Mouse (Mus musculus) embryonic facial prominence, embryonic 15.5 days (tissue): ENCODE results near the gene Cdh18. TPM values are rescaled to one million over a fixed set of nuclear protein-coding genes. Genes with fewer than 3 reads are reported as not detected.
"Not testable (repeated sequence)": the region's sequence is repeated elsewhere in the genome, so short reads cannot be mapped to it uniquely, and the experiment has no call there.

Experiments
- ATAC-seq: fragments of 200-750 bp; cut with Nextera tagmentation; 2 replicates; pipeline ENCODE4 v1.8.0; 2017; ENCODE audit warnings: low read depth, moderate TSS enrichment; ENCODE audit not compliant: insufficient number of reproducible peaks, low FRiP score, low TSS enrichment
- H3K27ac ChIP-seq: fragments of 300-500 bp; sonication (generic); replicated peaks from 2 replicates; pipeline ENCODE4 v1.5.1; 2015; ENCODE audit warnings: mild to moderate bottlenecking, inconsistent platforms
- H3K27me3 ChIP-seq: fragments of 300-500 bp; sonication (generic); 2 replicates; pipeline ENCODE4 v1.6.1; 2015; ENCODE audit warnings: inconsistent platforms
- H3K36me3 ChIP-seq: fragments of 300-500 bp; sonication (generic); 2 replicates; pipeline ENCODE4 v1.6.1; 2015; ENCODE audit warnings: mild to moderate bottlenecking, inconsistent platforms
- H3K4me1 ChIP-seq: fragments of 300-500 bp; sonication (generic); 2 replicates; pipeline ENCODE4 v1.6.1; 2015; ENCODE audit warnings: inconsistent platforms
- H3K4me2 ChIP-seq: fragments of 300-500 bp; sonication (generic); replicated peaks from 2 replicates; pipeline ENCODE4 v1.6.1; 2015; ENCODE audit warnings: mild to moderate bottlenecking, inconsistent platforms
- H3K4me3 ChIP-seq: fragments of 300-500 bp; sonication (generic); replicated peaks from 2 replicates; pipeline ENCODE4 v1.5.1; 2015; ENCODE audit warnings: mild to moderate bottlenecking, inconsistent platforms
- H3K9ac ChIP-seq: fragments of 300-500 bp; sonication (generic); 2 replicates; pipeline ENCODE4 v1.6.1; 2015; ENCODE audit warnings: inconsistent platforms
- H3K9me3 ChIP-seq: fragments of 300-500 bp; sonication (generic); replicated peaks from 2 replicates; pipeline ENCODE4 v1.6.1; 2016; ENCODE audit warnings: inconsistent platforms
- WGBS: fragments of 180-500 bp; shearing (Covaris S2); methylation state at CpG from one replicate; pipeline ENCODE4 v1.1.7; 2015; 5-methylcytosine and 5-hydroxymethylcytosine counted together
- polyA plus RNA-seq: library from polyadenylated mRNA; unstranded; fragments of >200 nt; fragmentation: Nextera tagmentation; extraction: Ambion mirVana; gene quantifications from 2 replicates; pipeline ENCODE4 v1.2.1, GENCODE M21; 2015

Gene Cdh18
- polyA plus RNA-seq, 1 experiment from 2014 or later: 2.1 TPM

DNA sequence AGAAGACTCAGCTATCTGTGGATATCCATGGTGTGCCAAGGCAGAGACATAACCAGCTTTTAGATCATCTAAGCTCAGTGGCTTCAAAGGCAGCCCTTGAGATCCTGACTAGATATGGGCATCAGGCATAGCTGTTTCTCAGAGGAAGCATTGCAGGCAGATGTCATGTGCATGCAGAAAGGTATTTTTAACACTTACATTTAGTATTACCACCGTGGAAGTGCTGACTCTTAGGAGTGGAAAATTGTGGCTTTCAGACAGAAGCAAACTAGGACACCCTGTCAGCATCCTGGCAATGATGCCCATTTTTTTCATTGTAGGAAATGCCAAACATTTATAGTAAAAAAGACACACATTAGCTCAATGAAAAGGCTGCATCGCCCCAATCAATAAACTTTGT, 503.2 kb downstream of the Cdh18 start:
- Histone ChIP-seq H3K27ac (no peak overlapping the region), H3K4me3 (no peak overlapping the region), H3K4me2 (no peak overlapping the region), H3K9ac (no peak overlapping the region), H3K9me3 (no peaks in the 10 kb centered on the region), H3K36me3 (no peaks in the 10 kb centered on the region), H3K27me3 (no peaks in the 10 kb centered on the region), H3K4me1 (no peaks in the 10 kb centered on the region)
- no peak for ATAC-seq
- WGBS: 61% methylated on average over 2 of the region's 2 CpGs

GRCm38 (mm10) chr15:23085326-23085725, 536.5 kb downstream of the Cdh18 start:
- not testable (repeated sequence) for H3K27me3 ChIP-seq, H3K9ac ChIP-seq, H3K9me3 ChIP-seq, ATAC-seq, H3K4me2 ChIP-seq, H3K4me3 ChIP-seq, H3K36me3 ChIP-seq, H3K27ac ChIP-seq, H3K4me1 ChIP-seq
- 88% methylated on average over 1 of the region's 1 CpGs for WGBS

- no peak overlapping the region for H3K4me2 ChIP-seq
- 74% methylated on average over 2 of the region's 2 CpGs for WGBS
- no peaks in the 10 kb centered on the region for H3K4me1 ChIP-seq
- H3K9me3 ChIP-seq: no peaks in the 10 kb centered on the region
- H3K4me3 ChIP-seq: no peak overlapping the region
- H3K9ac ChIP-seq: no peak overlapping the region
- H3K27ac ChIP-seq: no peak overlapping the region
- H3K36me3 ChIP-seq: no peaks in the 10 kb centered on the region
- ATAC-seq: no peak
- H3K27me3 ChIP-seq: no peaks in the 10 kb centered on the region
Observed at GRCm38 (mm10) chr15:23087535-23087934, 538.7 kb downstream of the Cdh18 start.

- H3K4me2 ChIP-seq: no peak overlapping the region
- 80% methylated on average over 5 of the region's 5 CpGs for WGBS
- H3K4me1 ChIP-seq: no peaks in the 10 kb centered on the region
- no peaks in the 10 kb centered on the region for H3K36me3 ChIP-seq
- no peak for ATAC-seq
- no peaks in the 10 kb centered on the region for H3K27me3 ChIP-seq
- no peak overlapping the region for H3K9ac ChIP-seq
- no peaks in the 10 kb centered on the region for H3K9me3 ChIP-seq
- H3K4me3 ChIP-seq: no peak overlapping the region
- H3K27ac ChIP-seq: no peak overlapping the region
Observed at GRCm38 (mm10) chr15:23096601-23097000, 547.8 kb downstream of the Cdh18 start.

GRCm38 (mm10) chr15:23104668-23105380, 556.0 kb downstream of the Cdh18 start:
- no peak overlapping the region for H3K4me3 ChIP-seq
- WGBS: 24% methylated on average over 5 of the region's 5 CpGs
- H3K9me3 ChIP-seq: no peaks in the 10 kb centered on the region
- H3K9ac ChIP-seq: no peak overlapping the region
- H3K36me3 ChIP-seq: no peaks in the 10 kb centered on the region
- no peak for ATAC-seq
- no peak overlapping the region for H3K4me2 ChIP-seq
- no peaks in the 10 kb centered on the region for H3K27me3 ChIP-seq
- H3K27ac ChIP-seq: no peak overlapping the region
- H3K4me1 ChIP-seq: no peaks in the 10 kb centered on the region

DNA sequence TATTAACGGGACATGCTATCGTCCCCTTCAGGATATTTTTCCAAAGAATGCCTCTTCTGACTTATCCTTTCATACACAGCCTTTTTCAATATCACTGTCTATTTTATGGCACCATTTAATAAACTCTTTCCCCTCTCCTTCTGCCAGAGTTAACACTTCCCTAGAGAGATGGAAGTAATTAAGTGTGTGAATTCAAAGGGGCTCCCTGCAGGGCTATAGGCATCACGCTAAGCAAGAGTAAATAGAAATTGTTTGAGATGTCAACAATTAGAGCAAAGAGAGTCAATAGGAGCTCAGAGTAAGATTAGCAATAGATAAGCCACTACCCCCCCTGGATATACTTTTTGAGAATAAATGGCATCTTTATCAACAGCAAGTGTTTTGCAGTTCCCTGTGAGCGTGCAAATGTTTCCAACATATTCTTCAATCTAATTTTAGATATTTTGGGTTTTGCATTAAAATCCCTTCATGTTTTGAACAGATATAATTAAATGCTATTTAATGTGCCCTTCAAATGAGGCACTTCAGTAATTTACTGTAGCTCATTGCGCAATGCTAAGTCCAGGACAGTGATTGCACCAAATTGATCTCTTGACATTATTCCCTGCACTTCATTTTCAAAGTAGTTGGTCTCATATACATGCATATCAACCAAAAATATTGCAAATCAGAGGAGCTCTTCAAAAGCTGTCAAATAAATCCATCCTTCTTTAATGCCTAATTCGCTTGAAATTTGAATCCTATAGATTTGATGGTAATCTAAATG, 586.3 kb downstream of the Cdh18 start:
- no peak overlapping the region for H3K4me3 ChIP-seq
- H3K36me3 ChIP-seq: no peaks in the 10 kb centered on the region
- H3K4me2 ChIP-seq: no peak overlapping the region
- WGBS: 62% methylated on average over 6 of the region's 6 CpGs
- no peak overlapping the region for H3K9ac ChIP-seq
- H3K4me1 ChIP-seq: no peaks in the 10 kb centered on the region
- H3K9me3 ChIP-seq: no peaks in the 10 kb centered on the region
- no peak overlapping the region for H3K27ac ChIP-seq
- no peaks in the 10 kb centered on the region for H3K27me3 ChIP-seq
- no peak for ATAC-seq

GRCm38 (mm10) chr15:23136971-23137370, 588.1 kb downstream of the Cdh18 start:
- Histone ChIP-seq H3K4me2 (no peak overlapping the region), H3K4me3 (no peak overlapping the region), H3K9ac (no peak overlapping the region), H3K9me3 (no peaks in the 10 kb centered on the region), H3K36me3 (no peaks in the 10 kb centered on the region), H3K27me3 (no peaks in the 10 kb centered on the region), H3K27ac (no peak overlapping the region), H3K4me1 (no peaks in the 10 kb centered on the region)
- ATAC-seq: no peak
- 70% methylated on average over 3 of the region's 3 CpGs for WGBS

GRCm38 (mm10) chr15:23142907-23143306, 594.1 kb downstream of the Cdh18 start:
- H3K9me3 ChIP-seq, H3K36me3 ChIP-seq, H3K4me2 ChIP-seq, H3K27ac ChIP-seq, H3K9ac ChIP-seq, H3K4me1 ChIP-seq, ATAC-seq, H3K4me3 ChIP-seq, H3K27me3 ChIP-seq: not testable (repeated sequence)
- WGBS: 10% methylated on average over 1 of the region's 1 CpGs

- Histone ChIP-seq H3K9ac (no peak overlapping the region), H3K4me3 (no peak overlapping the region), H3K27ac (no peak overlapping the region), H3K4me2 (no peak overlapping the region), H3K27me3 (no peaks in the 10 kb centered on the region), H3K4me1 (no peaks in the 10 kb centered on the region), H3K36me3 (no peaks in the 10 kb centered on the region), H3K9me3 (no peaks in the 10 kb centered on the region)
- no peak for ATAC-seq
- WGBS: 82% methylated on average over 2 of the region's 2 CpGs
Observed at GRCm38 (mm10) chr15:23155883-23156282, 607.1 kb downstream of the Cdh18 start.

GRCm38 (mm10) chr15:23164869-23165268, 616.0 kb downstream of the Cdh18 start:
- Histone ChIP-seq H3K27me3 (no peaks in the 10 kb centered on the region), H3K4me3 (no peak overlapping the region), H3K4me2 (no peak overlapping the region), H3K9ac (no peak overlapping the region), H3K4me1 (no peaks in the 10 kb centered on the region), H3K36me3 (no peaks in the 10 kb centered on the region), H3K27ac (no peak overlapping the region), H3K9me3 (no peaks in the 10 kb centered on the region)
- 75% methylated on average over 4 of the region's 4 CpGs for WGBS
- no peak for ATAC-seq

DNA sequence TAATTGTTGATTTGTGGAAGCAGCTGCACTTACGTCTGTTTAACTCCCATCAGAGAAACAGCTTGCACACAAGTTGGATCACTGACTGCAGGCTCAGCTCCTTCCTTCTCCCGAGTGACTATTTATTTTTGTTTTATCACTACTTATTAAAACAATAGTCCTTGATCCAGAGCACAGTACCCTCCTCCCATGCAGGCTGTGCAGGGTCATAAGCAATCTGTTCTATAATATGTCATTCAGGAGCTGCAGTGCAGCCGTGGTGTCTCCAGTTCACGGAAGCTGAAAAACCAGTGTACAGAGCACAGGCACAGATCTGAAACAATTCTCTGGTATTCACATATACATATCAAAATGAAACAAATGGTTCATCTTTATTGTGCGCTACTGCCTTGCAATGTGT, 625.8 kb downstream of the Cdh18 start:
- H3K4me2 ChIP-seq: no peak overlapping the region
- H3K4me1 ChIP-seq: no peaks in the 10 kb centered on the region
- H3K27me3 ChIP-seq: no peaks in the 10 kb centered on the region
- ATAC-seq: no peak
- H3K36me3 ChIP-seq: no peaks in the 10 kb centered on the region
- WGBS: 69% methylated on average over 5 of the region's 5 CpGs
- H3K4me3 ChIP-seq: no peak overlapping the region
- no peak overlapping the region for H3K27ac ChIP-seq
- H3K9me3 ChIP-seq: no peaks in the 10 kb centered on the region
- H3K9ac ChIP-seq: no peak overlapping the region

- ATAC-seq: no peak
- Histone ChIP-seq H3K27ac (no peak overlapping the region), H3K4me2 (no peak overlapping the region), H3K27me3 (no peaks in the 10 kb centered on the region), H3K4me3 (no peak overlapping the region), H3K9me3 (no peaks in the 10 kb centered on the region), H3K36me3 (no peaks in the 10 kb centered on the region), H3K9ac (no peak overlapping the region), H3K4me1 (no peaks in the 10 kb centered on the region)
- WGBS: 77% methylated on average over 3 of the region's 3 CpGs
Observed at GRCm38 (mm10) chr15:23212068-23212467, 663.2 kb downstream of the Cdh18 start.
